Mouse (Mus musculus): ENCODE measurements around the gene Bivm.

Bivm gene

GRCm38 (mm10) chr1:44178086-44178485 is 59.3 kb downstream of the Bivm start:
- DNase-seq = no peak

- DNase-seq = no peak
Measured at GRCm38 (mm10) chr1:44186396-44186795, 67.6 kb downstream of the Bivm start.

Data from cerebellum, adult 8-10 months (tissue).